Mouse (Mus musculus): ENCODE measurements around the gene Ube2l3.
"Not testable (repeated sequence)": the region's sequence is repeated elsewhere in the genome, so short reads cannot be mapped to it uniquely, and the experiment has no call there.

Ube2l3 gene

DNA sequence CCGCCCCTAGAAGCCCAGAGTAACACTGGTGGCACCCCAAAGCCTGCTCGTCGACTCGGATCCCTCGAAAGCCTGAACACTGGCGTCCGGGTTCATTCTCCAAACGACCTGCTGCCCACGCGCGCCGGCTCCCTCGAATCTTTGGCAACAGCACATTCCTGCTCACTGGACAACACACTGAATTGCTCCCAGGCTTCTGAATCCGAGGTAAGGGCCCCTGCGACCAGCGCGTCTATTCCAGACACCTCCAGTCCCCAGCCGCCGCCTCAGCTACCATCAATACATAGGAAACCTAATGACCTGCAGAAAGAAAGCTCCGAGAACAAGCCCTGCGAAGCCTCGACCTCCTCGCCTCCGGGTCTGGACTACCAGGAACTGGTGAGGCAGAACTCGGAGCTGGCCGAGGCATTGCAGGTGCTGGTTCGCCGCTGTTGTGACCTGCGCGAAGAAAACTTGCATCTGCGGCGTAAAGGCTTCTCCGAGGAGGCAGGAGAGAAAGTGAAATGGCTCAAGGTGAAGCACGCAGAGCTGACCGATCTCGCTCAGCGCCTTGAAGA, 7.0 kb upstream of the Ube2l3 start:
- peak; percentile 38 for DNase-seq (ENCODE audit: low read depth, low spot score)

DNA sequence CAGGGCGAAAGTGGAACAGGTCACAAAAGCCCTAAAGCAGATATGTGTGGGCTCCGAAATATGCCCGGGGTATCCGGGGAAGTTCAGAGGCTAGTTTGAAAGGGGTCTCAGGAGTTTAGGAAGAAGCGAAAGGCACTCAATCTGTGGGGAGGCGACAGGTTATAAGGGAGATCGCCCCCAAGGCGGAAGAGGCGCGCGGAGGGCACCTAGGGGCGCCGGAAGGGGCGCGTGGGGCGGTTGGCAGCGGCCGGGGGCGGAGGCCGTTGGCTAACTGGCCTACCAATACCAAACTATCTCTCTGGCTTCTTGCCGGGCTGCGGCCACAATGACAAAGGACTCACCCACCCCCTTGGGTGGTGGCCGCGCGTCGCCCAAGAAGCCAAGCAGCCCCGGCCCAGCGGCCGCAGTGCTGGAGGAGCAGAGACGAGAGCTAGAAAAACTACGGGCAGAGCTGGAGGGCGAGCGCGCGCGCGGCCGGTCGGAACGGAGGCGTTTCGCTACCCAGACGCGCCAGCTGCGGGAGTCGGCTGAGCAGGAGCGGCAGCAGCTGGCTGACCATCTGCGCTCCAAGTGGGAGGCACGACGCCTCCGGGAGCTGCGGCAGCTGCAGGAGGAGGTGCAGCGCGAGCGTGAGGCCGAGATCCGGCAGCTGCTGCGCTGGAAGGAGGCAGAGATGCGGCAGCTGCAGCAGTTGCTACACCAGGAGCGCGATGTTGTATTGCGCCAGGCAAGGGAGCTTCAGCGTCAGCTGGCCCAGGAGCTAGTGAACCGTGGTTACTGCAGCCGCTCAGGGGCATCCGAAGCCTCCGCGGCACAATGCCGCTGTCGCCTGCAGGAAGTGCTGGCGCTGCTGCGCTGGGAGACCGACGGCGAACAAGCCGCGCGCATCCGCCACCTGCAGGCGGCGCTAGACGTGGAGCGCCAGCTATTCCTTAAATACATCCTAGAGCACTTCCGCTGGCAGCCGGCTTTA, 6.2 kb upstream of the Ube2l3 start, which contains the start of gene Rimbp3:
Rimbp3 (plus strand) TSS at position 215 of the 973 bp plus-strand sequence.
- DNase-seq (ENCODE audit: low read depth, low spot score): peak; percentile 90

DNA sequence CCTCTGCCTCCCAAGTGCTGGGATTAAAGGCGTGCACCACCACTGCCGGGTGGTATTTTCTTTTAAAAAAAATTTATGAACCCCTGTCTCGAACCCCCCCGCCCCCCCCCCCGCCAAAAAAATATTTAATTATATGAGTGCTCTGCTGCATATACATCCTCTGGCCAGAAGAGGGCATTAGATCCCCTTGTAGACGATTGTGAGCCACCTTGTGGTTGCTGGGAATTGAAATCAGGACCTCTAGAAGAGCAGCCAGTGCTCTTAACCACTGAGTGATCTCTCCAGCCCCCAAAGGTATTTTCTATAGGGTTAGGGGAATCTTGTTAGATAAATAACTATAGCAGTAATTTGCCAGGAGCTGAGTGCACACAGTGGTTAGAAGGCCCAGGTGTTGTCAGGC, 2.5 kb upstream of the Ube2l3 start:
- peak; percentile 86 for DNase-seq (ENCODE audit: low read depth, low spot score)

DNA sequence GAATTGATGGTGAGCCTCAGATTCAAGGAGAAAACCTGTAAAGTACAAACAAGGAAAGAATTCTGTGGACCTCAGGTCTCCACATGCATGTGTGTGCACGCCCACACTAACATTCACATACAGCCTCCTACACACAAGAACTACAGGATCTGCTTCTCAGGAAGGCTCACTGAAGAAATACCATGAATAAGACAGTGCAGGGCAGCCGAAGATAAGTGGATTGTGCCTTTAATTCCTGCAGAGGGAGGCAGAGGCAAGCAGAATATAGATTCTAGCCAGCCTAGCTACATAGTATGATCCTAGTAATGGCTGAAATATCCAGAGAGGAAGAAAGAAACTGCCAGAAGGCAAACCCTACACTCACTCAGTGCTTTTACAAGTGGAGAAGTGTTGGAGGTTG, 472 bp downstream of the Ube2l3 start:
- peak; percentile 45 for DNase-seq (ENCODE audit: low read depth, low spot score)

DNA sequence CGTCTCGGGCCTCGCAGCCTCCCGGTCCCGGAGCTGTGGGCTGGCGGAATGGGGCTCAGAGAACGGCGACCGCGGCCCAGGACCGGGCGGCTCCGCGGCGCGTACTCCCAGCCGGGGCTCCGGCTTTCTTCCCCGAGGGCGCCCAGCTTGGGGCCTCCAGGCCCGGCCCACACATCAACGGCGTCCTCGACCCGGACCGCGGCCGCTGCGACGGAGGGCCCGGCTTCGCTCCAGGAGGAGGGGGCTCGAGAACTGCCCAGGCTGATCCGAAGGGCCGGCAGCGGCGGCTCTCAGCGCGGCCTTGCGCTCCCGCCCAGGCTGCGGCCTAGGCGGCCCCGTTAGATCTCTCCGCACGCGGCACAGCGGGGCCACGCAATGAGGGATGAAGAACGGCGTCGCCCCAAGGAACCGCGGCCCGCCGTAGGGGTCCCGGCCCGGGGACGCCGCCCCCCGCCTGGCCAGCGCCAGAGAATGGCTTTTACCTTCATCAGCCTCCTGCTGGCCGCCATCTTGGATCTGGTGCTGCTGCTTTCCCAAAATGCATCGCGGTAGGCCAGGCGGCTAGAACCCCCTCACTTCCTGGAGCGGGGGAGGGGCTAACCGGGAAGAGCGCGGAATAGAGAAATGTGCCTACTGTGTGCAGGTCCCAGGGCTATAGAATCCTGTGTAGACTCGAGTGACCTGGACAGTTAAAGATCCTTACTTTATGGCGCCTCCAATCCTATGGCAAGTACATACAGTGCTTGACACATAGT, 1.3 kb downstream of the Ube2l3 start:
- peak; percentile 89 for DNase-seq (ENCODE audit: low read depth, low spot score)

DNA sequence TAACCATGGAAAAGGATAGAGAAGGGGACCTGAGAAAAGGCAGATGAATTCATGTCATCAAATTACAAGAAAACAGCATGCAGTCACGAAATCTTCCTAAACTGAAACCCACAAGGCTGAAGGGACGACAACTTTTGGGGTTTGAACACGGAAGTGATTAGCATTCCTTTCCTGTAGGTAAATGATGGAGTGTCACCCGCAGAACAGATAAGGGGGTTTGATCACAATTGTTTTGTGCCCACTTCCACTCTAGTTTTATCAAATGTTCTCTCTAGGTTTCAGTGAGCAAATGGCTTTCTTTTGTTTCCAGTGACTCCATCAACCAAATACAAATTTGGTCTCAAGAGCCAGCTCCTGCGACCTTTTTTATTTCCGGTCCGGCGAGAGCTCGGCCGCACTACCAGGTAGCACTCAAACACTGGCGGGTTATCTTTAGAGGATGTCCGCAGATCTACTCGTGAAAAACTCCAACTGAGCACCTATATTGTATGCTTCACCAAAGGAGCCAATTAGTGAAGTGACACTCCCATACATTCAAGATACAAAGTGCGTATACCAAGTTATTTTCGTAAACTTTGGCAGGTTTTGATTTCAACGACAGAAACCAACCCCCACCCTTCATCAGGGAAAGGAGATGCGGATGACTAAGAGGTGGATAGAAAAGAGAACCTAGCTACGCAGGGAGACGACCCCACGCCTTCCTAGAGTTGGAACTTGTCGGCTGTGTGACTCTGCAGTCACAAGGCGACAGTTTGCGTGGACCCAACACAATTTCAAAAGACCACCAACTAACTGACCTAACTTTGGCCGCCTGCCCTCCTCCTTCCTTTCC, 2.1 kb downstream of the Ube2l3 start:
- DNase-seq (ENCODE audit: low read depth, low spot score): peak; percentile 41

DNA sequence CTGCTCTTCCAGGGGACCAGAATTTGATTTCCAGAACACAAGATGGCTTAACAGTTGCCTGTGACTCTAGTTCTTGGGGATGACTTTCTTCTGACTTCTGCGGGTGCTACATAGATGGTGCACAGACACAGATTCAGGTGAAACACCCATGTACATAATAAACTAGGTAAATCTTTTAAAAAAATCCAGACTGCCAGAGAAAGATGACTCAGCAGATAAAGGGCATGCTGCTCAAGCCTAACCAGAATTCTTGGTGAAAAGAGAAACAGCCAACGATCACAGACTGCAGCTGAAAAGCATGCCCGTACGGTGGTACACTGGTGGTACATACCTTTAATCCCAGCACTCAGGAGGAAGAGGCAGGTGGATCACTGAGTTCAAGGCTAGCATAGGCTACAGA, 8.6 kb downstream of the Ube2l3 start:
- DNase-seq (ENCODE audit: low read depth, low spot score): no peak

DNA sequence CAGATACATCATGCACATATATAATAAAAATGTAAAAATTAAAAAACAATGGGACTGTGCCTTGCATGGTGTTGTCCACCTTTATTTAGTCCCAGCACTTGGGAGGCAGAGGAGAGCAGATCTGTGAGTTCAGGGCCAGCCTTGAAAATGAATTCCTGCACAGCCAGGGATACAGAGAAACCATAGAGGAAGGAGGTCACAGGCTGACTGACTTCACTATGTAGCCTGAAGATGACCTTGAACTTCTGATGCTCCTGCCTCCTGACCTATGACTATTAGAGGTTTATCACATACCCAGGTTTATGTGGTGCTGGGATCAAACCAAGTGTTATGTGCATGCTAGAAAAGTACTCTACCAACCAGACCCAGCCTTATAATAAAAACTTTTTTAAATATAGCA, 17.0 kb downstream of the Ube2l3 start:
- no peak for DNase-seq (ENCODE audit: low read depth, low spot score)

DNA sequence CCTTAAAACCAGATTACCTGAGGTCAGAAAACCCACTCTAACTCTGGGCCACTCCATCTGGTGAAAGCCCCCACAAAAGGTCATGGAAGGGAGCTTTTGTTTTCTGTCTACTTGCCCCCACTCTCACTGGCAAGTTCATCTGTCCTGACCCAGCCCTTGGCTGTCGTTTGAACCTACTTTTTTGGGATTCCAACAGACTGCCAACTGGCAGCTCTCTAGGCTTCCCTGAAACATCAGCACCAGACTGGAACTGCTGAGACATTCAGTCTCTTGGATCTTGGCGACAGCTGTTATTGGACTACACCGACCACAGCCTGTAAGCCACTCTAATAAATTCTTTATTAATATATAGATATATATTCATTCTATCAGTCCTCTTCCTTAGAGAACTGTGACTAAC, 19.4 kb downstream of the Ube2l3 start:
- DNase-seq (ENCODE audit: low read depth, low spot score): no peak

DNA sequence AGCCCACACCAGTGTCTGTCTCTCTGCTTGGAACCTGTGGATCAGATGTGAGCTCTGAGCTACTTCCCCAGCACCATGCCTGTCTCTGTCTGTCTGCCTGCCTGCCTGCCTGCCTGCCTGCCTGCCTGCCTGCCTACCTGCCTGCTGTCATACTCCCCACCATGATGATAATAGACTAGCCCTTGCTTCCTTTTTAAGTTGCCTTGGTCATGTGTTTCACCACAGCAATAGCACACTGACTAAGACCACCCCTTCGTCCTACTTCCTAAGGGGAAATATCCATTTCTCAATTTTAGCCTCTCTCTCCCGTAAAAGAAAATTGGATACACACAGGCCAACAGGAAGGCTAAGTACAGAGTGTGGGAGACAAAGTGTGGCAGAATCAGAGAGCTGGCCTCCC, 20.3 kb downstream of the Ube2l3 start:
- no peak for DNase-seq (ENCODE audit: low read depth, low spot score)

DNA sequence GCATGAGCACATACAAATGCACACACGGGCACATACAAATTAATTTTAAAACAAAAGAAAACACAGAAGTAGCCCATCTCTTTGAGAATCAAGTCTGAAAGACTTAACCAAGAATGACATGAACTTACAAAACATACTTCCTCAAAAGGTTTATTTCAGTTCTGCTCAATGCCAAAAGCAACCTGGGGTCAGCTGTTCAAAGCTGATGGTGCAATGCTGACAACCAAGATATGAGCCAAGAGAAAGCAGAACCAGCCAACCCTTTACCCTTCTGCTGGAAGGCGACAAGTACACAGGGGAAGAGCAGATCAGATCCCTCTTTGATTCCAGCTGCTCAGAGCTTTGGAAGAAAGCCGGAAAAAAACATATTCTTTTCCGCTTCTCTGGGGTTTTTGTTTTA, 21.1 kb downstream of the Ube2l3 start:
- DNase-seq (ENCODE audit: low read depth, low spot score): no peak

DNA sequence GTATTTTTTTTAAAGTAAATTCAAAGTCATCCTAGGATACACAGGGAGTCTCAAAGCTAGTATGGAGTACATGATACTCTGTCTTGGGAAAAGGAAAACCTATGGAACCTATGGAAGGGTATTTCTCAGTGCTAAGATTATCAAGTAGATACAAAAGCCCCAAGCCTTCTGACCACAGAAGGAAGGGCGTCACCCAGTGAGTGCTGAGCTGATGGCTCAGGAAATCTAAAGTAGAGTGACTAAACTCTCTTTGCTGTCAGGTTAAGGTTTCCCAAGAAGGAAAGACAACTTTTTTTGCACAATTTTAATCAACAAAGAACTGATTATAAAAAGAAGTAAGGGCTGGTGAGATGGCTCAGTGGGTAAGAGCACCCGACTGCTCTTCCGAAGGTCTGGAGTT, 22.7 kb downstream of the Ube2l3 start:
- peak; percentile 10 for DNase-seq (ENCODE audit: low read depth, low spot score)

DNA sequence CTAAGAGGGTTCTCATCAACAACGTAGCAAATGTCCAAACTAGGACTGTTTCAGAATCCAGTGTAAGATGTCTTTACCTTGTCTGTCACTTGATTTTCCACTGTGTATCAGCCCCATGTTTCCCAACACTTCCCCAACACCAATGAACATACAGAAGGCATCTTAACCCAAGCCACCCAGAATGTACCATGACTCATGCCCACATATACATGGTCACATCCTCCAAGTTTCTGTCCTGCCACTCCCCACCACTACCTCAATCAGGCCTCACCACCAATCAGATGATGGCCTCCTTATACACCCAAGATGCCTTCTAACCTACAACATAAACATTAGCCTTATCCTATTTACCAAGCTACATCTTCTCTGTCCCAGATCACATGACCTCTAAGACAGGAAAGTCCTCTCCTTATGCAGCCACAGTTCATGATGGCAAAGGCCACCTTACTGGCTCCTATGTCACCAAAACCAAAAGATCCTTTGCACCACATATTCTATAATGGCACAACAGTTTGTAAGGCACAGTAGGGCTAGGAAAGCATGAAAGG, 24.8 kb downstream of the Ube2l3 start:
- DNase-seq (ENCODE audit: low read depth, low spot score): no peak

DNA sequence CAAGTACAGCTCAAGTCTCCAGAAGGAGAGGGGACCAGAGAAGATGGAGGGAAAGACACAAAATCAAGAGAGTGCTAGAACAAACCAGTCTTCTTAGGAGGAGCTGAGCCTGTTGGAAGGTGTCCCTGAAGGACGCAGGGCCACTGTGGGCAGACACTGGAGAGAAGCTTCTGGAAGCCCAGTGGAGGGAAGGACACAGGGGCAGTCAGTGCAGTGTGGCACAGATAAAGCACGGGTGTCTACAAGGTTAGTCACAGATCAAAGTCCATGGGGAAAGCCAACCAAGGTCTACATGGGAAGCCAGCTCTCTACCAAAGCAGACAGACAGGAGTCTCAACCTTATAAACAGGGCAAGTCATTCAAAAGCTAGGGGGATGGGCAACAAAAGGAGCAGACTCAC, 26.7 kb downstream of the Ube2l3 start:
- no peak for DNase-seq (ENCODE audit: low read depth, low spot score)

DNA sequence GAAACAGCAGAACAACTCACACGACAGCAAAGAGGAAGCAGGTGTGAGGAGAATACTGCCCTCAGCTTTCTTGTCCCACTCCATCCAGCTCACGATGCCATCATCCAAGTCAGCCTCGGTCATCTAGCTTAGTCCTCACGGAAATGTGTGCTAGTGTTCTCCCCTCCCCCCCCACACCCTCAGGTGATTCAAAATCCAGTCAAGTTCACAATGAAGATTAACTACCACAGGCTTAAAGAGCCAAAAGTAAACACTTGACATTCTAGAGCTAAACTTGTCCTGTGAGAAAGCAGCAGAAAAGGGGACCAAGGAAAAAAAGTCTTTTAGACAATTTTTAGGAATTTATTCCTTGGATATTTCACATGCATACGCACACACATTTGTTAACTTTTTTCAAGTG, 34.4 kb downstream of the Ube2l3 start:
- no peak for DNase-seq (ENCODE audit: low read depth, low spot score)

DNA sequence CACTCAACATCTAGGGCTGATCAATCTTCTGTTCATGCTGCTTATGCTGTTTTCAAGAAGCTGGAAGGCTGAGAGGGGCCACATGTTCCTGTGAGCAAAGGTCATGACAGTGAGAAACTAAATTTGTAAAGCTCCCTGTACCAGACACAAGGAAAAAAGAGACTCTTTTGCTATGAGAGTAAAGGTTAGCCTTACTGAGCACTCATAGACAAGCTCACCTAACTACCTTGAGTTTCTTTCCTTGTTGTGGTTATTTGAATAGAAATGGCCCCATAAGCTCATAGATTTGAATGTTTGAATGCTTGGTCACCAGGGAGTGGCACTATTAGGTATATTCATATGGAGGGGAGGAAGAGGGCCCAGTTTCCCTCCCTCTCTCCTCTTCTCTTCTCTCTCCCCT, 35.3 kb downstream of the Ube2l3 start:
- DNase-seq (ENCODE audit: low read depth, low spot score): no peak

DNA sequence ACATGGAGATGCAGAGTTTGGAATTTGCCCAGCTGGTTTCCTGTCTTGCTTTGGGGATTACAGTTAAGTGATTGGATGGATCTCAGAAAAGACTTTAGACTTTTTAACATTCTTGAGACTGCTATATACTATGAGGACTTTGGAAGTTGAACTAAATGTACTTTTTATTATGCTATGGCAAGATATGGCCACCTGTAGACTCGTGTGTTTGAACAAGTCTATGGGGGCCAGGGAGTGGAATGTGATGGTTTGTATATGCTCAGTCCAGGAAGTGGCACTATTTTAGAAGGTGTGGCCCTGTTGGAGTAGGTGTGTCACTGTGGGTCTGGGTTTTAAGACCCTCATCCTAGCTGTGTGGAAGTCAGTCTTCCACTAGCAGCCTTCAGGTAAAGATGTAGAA, 37.0 kb downstream of the Ube2l3 start:
- DNase-seq (ENCODE audit: low read depth, low spot score): not testable (repeated sequence)

DNA sequence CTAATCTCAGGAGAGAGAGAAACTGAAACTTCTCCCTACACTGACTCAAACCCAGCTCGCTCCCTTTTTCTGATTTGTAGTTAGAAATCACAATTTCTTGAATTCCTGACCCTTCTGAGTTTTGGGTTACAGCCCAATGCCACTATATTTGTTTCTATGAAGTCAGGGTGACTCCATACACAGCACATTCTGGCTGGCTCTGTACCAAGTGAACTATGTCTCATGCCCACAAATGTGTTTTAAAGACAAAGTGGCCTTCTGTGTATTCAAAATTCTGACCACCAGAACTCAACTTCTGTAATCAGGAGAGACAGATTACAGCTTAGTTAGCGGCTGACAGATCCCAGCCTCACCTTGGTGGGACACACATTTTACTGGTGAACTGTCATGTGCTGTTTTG, 48.1 kb downstream of the Ube2l3 start:
- DNase-seq (ENCODE audit: low read depth, low spot score): no peak

DNA sequence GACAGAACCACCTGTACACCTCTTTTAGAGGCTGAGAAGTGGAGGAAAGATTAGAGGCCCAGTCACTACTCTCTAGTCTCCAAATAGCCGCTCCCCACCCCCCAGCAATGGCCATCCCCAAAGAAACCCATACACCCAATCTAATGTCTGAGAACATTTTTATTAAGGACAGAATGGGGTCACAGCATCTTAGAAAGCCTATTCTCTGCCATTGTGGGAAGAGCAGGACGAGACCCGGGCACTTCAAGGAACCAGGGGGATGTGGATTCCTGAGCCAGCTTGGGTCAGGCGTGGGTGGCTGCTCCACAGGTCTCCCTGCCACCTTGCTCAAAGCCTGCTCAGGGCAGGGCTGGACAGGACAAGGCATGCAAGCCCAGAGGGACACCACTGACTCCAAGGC, 50.6 kb downstream of the Ube2l3 start:
- DNase-seq (ENCODE audit: low read depth, low spot score): no peak

DNA sequence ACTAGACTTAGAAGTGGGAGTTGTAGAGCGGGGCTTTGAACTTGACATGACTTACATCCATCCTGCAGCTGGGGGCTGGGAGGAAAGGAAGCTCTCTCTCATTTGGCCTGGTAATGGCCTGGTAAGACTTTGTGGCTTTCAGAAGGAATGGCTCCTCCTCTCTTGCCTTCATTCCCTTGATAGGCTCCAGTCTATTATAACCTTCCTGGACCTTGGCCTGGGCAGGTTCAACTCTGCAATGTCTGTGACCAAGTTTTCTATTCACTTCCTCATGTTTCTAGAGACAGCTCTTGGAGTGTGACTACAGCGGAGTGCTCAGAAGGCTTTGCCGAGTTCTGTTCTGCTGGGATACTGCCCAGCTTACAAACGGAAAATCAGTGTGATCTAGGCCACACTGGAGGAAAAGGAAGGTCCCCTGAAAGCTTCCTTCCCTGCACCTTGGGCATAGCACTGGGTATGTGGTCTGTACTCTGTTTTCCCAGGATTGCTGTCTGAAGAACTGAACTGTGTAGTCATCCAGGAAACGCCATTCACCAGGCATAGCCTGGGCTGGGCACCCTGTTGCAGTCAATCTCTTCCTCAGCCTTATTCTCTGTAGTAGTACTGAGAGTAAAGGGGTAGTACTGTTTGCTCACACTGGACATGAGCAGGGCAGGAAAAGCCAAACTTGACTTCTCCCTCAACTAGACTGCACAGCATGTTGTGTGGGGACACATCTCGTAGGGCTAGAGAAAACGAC, 51.8 kb downstream of the Ube2l3 start:
- no peak for DNase-seq (ENCODE audit: low read depth, low spot score)

DNA sequence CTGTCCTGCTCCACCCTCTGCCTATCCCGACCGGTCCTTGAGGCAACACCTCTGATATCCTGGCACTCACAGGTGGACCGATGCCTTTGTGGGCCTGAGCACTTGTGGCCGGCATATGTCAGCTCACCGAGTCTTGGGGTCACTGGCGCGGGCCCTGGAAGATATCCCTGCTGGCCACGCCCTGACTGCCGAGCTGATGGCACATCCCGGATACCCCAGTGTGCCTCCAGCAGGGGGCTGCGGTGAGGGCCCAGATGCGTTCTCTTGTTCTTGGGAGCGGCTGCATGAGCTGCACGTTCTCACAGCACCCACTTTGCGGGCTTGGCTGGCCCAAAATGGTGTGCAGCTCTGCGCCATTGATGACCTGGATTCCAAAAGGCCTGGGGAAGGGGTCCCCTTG, 54.4 kb downstream of the Ube2l3 start:
- DNase-seq (ENCODE audit: low read depth, low spot score): peak; percentile 57

Measured in CD4-positive, CD25-positive, alpha-beta regulatory T cell, adult 2 months (primary cell).